Mouse (Mus musculus) thymus, postnatal 0 days (tissue): ENCODE results near the gene Zbtb9. TPM values are rescaled to one million over a fixed set of nuclear protein-coding genes. Genes with fewer than 3 reads are reported as not detected.

Experiments used
- DNase-seq: peaks from one replicate; pipeline ENCODE4 v3.0.0-alpha.2; 2015; ENCODE audit warnings: low spot score
- polyA plus RNA-seq: library from polyadenylated mRNA; unstranded; fragments of >200 nt; fragmentation: Nextera tagmentation; extraction: Ambion mirVana; gene quantifications from 2 replicates; pipeline ENCODE4 v1.2.1, GENCODE M21; 2015

Zbtb9 gene
- polyA plus RNA-seq, 1 experiment from 2014 or later, result 24.0 TPM

DNA sequence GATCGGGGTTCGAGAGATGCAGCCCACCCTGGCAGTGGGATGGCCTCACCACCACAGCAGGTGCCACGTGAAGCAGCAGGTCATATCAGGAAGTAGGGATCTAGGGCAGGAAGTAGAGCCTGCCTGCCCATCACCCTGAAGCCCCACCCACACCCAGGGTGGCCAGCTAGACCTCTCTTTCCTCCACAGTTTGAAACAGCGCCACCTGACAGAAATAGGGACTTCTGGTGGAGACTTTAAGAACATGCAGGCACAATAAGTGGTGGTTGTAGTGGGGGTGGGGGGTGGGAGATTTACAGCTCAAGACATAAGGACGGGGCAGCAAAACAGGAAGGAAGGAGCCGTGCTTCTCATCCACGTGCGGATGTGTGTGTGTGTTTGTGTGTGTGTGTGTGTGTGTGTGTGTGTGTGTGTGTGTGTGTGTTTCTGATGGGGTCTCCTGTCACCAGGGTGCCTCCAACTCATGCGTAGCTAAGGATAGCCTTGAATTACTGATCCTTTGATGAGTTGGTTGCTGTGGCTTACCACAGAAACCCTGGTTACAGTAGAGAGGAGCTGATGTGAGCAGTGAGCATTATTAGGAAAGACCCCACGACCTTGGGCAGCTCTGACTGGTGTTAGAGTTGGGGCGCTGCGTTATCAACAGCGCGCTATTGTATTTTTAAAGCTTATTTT, 39.2 kb downstream of the Zbtb9 start:
- peak; percentile 80 for DNase-seq

DNA sequence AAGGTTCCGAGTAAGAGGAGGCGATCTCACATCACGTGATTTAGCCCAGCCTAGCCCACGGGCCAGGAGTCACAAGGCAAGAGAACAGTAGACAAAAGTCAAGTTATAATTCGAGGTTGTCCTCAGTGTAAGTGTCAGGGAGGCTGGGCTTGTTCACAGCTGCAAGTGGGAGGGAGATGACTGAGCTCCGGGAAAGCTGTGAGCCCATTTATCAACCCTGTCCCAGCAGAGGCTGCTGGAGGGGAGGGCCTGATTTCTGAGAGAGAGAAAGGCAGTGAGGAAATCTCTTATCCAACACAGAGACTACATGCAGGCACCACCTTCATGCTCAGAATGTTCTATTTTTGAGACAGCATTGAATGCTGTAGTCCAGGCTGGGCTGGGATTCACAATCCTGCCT, 39.9 kb downstream of the Zbtb9 start:
- peak; percentile 26 for DNase-seq

DNA sequence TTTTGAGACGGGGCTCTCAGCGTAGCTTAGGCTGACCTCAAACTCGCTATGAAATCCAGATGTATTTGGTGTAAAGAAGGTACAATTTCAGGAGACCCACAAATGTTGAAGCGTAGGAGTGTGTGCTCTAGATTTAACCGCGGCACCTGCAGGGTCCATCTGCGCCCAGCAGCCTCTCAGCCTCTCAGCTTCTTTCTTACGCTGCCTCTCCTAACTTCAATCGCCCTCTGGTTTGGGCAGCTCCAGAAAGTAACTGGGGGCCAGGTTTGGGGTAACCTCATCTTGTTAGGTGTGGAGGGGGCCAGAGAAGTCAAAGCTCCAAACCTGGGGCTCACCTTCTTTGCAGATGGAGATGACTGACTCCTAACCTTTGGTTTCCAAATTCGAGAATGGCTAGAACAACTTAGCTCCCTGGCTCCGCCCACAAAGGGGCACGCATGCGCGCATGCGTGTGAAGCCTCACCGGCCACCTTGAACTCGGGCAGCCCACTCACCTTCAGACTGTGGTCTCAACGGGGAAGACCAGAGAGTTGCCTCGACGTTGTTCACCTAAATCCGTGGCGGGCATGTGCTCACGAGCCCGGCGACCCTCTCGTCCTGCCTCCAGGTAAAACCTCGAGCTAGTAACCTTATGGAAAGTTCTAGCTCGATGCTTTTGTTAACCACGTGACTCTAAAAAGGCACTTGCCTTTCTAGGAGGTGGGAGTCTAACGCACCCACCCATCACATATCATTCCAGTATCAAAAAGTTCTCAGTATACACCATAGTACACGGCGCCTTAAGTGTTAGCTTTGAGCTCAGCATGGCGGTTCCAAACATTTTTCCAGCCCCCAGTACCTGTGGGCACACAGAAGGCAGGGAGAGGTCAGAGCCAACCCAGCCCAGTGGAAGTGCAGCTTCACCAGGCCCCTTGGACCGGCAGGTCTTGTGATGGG, 44.9 kb downstream of the Zbtb9 start:
- DNase-seq, result peak; percentile 93

DNA sequence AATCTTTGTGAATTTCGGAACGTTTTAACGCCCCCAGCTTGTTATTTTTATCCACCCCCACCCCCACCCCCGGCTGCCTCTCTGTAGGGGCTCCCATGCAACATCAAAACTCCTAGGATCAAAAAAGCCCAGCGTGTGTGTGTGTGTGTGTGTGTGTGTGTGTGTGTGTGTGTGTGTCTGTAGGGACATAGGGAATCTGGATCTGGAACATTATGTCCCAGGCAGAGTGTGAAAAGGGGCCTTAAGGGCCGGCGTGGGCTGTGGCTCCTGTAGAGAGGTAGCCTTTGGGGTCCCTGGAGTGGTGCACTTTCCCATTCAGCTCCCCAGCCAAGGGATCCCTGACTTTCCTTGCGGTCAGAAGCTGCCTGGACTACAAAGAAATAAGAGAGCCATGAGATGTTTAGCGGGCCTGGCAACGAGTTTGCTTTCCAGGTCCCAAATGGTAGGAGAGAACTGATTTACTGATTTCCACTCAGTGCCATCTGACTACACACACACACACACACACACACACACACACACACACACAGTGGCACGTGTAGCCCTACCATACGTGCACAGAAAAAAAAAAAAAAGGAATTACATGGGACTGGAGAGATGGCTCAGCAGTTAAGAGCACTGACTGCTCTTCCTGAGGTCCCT, 45.7 kb downstream of the Zbtb9 start:
- no peak for DNase-seq

DNA sequence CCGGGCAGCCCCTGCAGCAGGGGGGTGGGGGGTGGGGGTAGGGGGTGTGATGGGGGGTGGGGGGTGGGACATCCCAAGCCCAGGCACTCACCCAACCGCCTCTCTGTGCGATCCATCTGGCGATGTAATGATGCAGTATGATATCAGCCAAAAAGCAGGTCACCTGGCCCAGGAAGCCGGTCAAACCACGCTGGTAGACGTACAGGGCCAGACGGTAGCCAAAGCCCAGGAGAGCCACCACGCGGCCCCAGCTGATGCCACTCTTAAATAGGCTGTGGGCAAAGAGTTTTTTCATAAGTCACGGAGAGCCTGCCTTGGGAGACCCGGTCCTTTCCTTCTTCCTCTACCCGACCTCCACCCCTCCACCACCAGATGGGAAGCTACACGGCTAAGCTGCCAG, 48.1 kb downstream of the Zbtb9 start:
- DNase-seq, result no peak

DNA sequence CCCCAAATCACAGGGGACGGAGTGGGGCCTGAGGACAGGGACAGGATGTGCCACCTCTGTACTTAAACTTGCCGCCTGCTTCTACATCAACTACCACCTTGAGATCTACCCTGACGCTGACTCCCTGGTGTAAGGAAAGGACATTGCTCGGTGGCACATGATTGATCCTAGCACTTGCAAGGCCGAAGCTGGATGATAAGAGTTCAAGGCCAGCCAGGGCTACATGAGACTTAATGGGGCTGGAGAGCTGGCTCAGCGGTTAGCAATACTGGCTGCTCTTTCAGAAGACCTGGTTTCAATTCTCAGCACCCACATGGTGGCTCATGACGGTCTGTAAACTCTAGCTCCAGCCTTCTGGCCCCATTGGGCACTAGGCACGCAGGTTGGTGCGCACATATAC, 48.8 kb downstream of the Zbtb9 start:
- no peak for DNase-seq

DNA sequence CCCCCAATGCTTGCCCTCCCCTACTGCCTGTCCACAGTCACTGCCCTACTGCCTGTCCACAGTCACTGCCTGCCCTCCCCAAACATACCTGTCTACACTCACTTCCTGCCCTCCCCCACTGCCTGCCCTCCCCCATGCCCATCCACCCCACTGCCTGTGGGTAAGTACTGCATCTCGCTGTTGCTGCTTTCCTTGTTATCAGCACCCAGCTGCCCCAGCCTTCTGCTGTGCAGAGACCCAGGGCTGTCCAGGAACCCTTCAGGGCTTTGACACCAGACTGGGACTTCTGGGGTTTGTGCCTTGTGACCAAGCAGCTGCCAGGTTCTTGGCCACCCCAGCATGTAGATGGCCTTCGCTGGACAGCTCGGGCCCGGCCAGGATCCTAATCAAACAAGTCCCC, 50.4 kb downstream of the Zbtb9 start:
- no peak for DNase-seq

DNA sequence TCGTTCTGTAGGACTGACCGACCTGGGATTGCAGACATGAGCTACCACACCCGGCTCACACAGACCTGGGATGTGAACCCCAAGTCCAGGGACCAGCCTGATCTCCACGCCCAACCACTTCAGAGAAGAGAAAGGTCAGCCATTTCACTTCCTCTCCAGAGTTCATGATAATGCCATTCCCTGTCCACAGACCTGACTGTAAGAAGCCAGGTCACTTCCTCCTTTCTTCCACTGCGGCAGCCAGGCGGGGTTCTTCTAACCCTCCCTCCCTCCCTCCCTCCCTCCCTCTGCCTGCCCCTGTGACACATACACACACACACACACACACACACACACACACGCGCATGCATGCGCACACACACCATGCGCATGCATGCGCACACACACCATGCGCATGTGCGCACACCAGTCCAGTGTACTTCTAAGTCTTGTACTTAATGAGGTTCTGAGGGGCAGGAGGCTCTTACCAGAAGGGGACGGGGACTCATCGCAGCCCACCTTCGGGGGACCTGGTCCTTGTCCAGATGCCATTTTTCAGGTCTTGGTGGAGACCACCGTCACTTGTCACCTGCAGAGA, 52.4 kb downstream of the Zbtb9 start:
- DNase-seq, result no peak

DNA sequence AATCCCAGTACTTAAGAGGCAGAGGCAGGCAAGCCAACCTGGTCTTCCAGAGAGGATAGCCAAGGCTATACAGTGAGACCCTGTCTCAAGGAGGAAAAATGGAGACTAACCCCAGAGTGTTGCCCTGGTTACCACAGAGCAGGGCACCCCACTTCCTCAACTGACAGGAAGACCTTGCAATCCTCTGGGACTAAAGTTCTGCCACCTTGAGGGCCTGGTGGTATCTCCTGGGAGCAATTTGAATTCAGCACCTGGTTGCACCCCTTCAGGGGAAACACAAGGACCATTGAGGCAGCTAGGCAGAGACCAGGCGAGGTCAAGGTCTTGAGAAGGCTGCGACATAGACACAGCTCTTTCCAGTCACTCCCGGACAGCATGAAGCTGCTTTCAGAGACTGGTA, 53.0 kb downstream of the Zbtb9 start:
- DNase-seq, result no peak

DNA sequence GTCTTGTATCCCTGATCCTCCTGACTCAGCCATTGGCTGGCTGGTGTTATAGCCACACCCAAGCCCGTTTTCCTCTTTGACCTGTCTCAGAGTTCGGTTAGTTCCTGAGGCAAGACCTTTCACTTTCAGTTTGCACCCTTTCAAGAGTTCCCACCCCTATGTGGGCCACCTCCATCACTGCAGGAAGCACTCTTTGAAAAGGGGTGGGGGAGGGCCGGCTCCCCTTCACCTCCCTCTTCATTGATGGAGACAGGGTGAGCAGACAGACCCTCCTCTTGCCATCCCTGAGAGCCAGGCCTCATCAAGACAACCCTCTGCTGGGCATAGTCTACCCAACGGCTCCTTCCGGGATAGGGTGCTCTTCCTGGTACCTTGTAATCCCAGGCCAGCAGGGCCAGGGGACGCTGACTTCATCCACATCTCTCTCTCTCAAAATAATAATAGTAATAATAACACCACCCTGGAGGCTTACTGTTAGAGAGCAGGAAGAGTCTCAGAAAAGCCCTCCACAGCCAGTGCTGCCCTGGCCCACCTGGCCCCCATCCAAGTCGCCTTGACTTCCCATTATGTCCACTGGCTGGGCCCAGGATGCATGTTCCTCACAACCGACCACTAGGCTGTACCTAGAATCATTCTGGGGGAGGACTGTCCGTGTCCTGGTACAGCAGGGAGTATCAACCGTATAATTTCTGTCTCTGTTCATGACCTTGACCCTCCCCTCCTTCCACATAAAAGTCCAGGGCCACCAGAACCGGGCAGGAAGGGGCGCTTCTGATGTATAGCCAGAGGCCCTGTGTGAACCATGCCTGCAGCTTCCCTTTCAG, 54.7 kb downstream of the Zbtb9 start:
- peak; percentile 83 for DNase-seq

DNA sequence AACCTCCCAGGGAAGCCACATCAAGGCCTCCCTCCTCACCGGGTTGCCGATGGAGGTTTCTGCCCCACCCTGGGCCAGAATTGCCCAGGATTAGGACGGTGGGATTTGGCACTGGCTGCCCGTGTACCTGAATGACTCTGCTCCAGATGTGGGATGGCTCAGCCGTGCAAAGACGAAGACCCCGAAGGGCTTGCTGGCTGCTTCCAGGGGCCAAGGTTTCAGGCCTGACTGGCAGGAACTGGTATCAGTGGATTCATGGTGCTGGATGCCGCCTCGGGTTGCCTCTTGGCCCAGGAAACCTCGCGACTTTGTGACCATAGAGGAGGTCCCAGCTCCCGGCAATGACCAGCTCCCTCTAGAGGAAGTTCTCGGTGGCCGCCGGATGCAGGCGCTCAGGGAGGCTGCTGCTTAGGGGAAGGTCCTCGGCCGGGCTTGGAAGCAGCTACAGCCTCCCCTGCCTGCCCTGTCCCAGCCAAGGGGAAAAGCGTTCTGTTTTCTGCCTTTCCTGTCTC, 55.4 kb downstream of the Zbtb9 start:
- DNase-seq, result peak; percentile 78

DNA sequence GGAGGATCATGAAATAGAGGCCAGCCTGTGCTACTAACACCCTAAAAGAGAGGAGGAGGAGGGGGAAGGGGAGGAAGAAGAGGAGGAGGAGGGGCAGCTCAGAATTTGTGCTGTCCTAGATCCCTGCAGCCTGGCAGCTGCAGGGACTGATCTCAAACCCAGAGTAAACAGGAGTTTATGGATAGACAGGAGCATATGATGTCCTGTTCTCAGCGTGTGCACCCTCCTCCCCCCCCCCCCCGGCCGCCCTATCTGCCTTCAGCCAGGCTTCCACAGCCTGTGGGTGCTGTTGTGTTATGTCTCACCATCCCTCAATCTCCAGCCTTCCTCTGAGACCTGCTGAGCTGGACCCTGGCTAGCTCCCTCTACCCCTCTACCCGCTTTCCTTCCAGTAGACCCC, 55.9 kb downstream of the Zbtb9 start, which contains the start of gene Bak1:
Bak1 (minus strand) TSS at position 101 of the 400 bp plus-strand sequence.
- DNase-seq, result no peak

DNA sequence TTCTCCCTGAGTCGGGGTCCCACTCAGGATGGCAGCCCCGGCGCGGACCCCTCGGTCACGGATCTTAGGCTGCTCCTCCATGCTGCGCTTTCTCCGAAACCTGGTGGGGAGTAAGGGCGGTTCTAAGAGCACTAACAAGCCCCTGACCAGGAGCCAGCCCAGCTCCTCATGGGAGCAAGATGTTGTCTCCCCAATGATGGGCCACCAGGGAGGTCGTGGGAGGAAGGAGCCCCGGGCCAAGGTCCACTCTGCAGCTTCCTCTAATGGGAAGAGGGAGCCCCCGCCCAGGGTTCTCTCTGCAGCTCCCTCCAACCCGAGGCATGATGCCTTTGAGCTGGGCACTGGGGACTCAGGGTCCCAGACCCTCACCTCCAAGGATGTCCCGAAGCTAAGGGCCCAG, 56.5 kb downstream of the Zbtb9 start:
- DNase-seq, result no peak

DNA sequence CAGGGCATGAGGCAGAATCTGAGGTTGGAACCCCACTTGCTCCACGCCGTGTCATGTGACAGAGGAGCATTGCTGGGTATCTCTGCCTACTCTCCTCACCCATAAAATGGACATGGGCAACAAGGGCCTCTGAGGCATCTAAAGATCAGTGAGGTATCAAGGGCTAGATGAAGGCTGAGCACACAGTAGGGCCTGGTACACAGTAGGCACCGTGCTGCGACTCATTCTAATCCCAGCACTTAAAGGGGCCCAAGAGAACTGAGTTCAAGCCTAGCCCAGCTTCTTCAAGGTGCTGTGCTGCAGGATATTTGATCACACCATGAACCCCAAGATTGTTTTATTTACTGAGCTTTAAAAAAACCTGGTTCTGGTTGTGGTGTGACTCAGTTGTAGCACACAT, 57.9 kb downstream of the Zbtb9 start:
- DNase-seq, result no peak

DNA sequence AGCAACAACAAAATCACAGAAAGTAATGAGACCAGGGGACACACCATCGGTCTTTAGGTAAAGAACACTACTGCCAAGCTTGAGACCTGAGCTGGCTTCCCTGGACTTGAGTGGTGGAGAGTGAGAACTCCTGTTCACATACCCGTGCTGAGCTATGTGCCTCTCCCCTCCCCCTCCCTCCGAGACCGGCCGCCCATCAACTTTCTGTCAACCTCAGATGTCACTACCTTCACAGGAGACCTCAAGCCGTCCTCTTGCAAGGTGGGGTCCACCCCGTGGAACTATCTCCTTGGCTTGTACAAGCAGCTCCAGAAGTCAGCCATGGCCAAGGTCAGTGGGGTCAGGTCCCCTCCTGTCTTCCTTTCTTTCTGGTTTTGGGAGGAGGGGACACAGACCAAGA, 59.4 kb downstream of the Zbtb9 start:
- DNase-seq, result no peak

DNA sequence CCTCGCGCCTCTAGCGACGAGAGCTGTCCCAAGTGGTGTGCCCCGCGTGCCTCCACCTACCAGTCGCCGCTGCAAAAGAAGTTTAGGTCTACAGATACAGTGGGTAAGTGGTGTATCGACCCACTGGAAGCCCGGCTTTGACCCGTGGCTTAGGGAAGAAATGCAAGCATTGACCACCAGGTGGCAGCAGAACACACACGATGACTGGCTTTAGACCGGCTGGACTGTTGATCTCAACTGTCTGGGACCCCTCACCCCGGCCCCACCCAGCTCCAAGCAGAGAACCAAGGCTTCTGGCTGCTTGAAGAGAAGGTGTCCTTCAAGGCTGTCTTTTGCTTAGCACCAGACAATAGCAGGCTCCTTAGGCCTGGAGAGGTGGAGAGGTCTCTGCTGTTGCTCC, 59.9 kb downstream of the Zbtb9 start:
- peak; percentile 70 for DNase-seq

DNA sequence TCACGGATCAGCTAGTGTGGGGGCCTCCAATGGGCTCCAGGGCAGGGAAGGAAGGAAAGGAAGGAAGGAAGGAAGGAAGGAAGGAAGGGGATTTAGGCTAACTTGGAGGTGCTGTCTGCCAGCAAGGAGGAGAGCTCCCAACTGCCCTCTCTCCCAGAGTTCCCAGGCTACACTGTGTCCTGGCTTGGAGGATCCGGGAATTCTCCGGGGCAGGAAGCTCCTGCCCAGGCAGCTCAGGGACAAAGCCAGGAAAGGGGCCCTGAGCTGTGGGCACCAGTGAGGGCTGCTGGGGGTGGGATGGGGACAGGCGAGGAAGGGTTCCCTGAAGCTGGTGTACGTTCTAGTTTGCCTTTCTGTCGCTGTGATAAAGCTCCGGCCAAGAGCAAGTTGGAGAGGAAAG, 63.5 kb downstream of the Zbtb9 start:
- DNase-seq, result no peak

DNA sequence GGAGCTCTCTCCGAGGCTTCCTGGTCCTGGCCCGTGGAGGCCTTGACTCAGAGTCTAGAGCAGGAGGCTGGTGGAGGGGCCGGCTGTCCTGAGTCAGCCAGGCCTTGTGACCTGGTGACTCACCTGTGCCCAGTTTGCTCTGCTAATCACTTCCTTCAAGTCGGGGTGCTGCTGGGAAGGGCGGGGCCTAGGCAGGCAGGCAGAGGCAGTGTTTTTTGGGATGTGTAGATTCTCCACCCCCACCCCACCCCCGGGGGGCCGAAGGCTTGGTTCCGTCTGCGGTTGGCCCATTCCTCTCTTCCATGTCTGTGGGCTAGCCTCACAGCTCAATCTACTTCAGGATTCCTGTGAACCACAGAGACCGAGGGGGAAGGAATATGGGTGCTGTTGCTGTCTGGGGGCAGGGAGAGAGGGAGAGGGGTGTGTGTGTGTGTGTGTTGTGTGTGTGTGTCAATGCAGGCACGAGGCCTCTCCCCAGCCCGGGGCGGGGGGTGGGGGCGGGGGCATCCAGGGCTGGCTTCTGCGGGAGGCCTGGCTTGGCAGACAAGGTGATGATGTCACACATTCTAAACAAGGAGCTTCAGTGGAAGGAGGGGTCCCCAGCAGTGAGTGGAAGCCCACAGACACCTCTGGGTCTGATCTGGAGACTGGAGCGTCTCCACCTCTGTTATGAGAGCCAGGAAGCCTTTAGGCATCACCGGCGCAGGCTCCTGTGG, 65.5 kb downstream of the Zbtb9 start:
- no peak for DNase-seq

DNA sequence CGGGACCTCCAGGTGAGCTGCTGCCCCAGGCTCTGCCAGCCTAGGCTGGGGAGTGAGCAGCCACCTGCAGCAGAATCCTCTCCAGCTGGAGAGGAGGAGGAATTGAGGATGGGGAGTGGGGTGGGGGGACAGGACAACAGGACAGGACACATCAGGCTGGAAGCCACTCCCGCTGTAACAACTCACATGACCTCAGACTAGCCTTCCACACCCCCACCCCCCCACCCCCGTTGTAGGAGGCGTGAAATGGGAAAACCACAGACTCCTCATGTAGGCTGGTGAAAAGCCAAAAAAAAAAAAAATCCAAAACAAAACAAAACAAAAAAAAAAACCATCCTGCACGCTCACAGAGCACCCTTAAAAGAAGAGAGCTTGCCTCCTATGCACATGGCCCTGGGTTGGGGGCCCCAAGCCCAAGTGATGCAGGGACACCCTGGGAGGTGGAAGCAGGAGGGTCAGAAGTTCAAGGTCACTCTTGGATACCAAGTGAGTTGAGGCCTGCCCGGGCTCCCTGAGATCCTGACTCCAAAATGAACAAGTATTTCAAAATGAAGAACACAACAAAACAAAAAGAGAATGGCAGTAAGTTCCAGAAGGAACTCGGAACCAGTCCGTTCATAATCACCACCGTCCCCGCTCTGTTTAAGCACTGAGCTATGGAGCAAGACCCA, 66.6 kb downstream of the Zbtb9 start:
- no peak for DNase-seq
